Mouse (Mus musculus) spleen, embryonic (tissue): ENCODE measurements around the gene Gigyf1.

Source experiments
- CTCF ChIA-PET: fragments of 350-600 bp; sonication (Branson Sonifier 250); formaldehyde crosslinking; loops from one replicate; lab custom pipeline; 2022; lab: Charles Lee

Gigyf1 gene

GRCm38 (mm10) chr5:137569665-137570064 lies 51.3 kb downstream of the Gigyf1 start, which contains the start of gene Tfr2:
Tfr2 (plus strand) TSS chr5:137569840.
- CTCF ChIA-PET: interaction anchor here (0.7 kb wide), 1 partner anchor 83 kb away, joined by 3 read pairs; no protein-coding TSS in a partner anchor

- CTCF ChIA-PET: no interaction called here
These were observed 51.8 kb downstream of the Gigyf1 start for GRCm38 (mm10) chr5:137570181-137570580.

- CTCF ChIA-PET: no interaction called here
These were observed 52.6 kb downstream of the Gigyf1 start for GRCm38 (mm10) chr5:137570691-137571586.

- CTCF ChIA-PET: no interaction called here
These were observed 56.1 kb downstream of the Gigyf1 start for GRCm38 (mm10) chr5:137574470-137574901.
